Mouse (Mus musculus) c-Kit-negative CD71-positive TER-119-positive erythroid progenitor cells, embryonic 14.5 days (primary cell): ENCODE results near the gene Ctxn1.

Experiments used
- DNase-seq: peaks from one replicate; pipeline ENCODE4 v3.0.0-alpha.2; 2013; ENCODE audit warnings: low read depth, low spot score

Gene Ctxn1

GRCm38 (mm10) chr8:4214006-4214980 is 44.8 kb downstream of the Ctxn1 start:
- no peak for DNase-seq

- no peak for DNase-seq
Observed at GRCm38 (mm10) chr8:4213210-4214005, 45.7 kb downstream of the Ctxn1 start.

DNA sequence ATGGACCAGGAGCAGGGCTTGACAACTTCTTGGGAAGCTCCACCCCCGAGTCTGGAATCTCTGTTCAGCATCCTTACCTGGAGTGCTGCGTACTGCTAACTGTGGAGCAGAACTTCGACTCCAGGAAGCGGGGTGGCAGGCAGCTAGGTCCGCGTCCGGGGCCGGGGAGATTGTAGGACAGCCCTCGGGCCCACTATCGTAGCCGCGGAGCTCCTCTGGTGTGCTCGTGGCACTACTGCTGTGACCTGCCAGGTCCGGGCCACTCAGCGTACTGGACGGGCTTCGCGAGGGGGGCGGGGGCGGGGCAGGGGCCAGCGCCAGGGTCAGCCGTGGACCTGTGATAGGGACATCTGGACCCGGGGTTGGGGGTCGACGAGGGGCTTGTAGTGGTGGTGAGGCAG is 46.3 kb downstream of the Ctxn1 start:
- no peak for DNase-seq

- no peak for DNase-seq
Observed at GRCm38 (mm10) chr8:4211097-4211496, 48.0 kb downstream of the Ctxn1 start.
